Mouse (Mus musculus): ENCODE results near the gene Armt1. TPM values are rescaled to one million over a fixed set of nuclear protein-coding genes. Genes with fewer than 3 reads are reported as not detected.
A peak's percentile ranks its signal among the peaks of the same experiment; 100 is the strongest.
"Not testable (repeated sequence)": the region's sequence is repeated elsewhere in the genome, so short reads cannot be mapped to it uniquely, and the experiment has no call there.

Armt1 gene
- total and polyA plus RNA-seq, 3 experiments: 20.7 to 45.1 (median 32.1) TPM

DNA sequence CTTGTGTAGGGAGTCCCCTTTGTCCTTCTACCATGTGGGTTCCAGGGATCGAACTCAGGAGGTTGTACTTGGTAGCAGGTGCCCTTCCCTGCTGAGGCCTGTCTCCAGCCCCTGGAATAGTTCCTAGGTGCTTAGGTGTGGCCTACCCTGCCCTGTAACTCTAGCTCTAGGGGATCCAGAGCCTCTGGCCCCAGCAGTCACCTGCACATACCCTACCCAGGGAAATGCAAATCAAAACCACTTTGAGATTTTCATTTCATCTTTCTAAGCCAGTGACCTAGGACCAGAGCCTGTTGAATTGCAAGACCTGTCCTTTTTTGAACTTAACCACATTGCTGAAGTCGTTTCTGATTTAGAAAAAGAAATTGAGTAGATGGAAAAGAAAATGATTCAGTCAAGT lies 1.6 kb downstream of the Armt1 start:
- H3K79me2 ChIP-seq (replicated peaks; ENCODE audit: control insufficient read depth, extremely low read depth, insufficient read depth, poor library complexity, severe bottlenecking): peaks cover 31% of the 10 kb centered on the region
- H3K9me3 ChIP-seq (replicated peaks; ENCODE audit: low read length); H3K27me3 ChIP-seq (replicated peaks); dilution Hi-C loops (cut with MboI; ENCODE audit: extremely low pct_ligation_motif_present, extremely low pct_unique_long_range_greater_than_20kb, low sequenced_read_pairs); in situ Hi-C loops (cut with MboI; ENCODE audit: low pct_ligation_motif_present, low pct_unique_long_range_greater_than_20kb, low sequenced_read_pairs): not testable (repeated sequence)
- TF ChIP-seq TCF12 (IDR thresholded peaks at IDR 0.05; ENCODE audit: low read depth, low read length): peak; percentile 39; the same call in 1 of the 2 replicates
- TF ChIP-seq ETS1 (conservative IDR thresholded peaks at IDR 0.05; ENCODE audit: low read depth, low read length): 0 out of 2 replicates have a peak, but pooled peaks have one; percentile 13
- peak; percentile 62 for TF ChIP-seq IRF4 (IDR thresholded peaks at IDR 0.05; ENCODE audit: low read depth, low read length)
- 0 out of 2 replicates have a peak, but pooled peaks have one; percentile 19 for TF ChIP-seq MYC (IDR thresholded peaks at IDR 0.05; ENCODE audit: low read depth, low read length)
- peak; percentile 42; the same call in 1 of the 2 replicates for TF ChIP-seq SIN3A (IDR thresholded peaks at IDR 0.05; ENCODE audit: low read length)
- TF ChIP-seq ZNF384 (IDR thresholded peaks at IDR 0.05; ENCODE audit: low read depth, low read length): peak; percentile 20; the same call in 1 of the 2 replicates
- TF ChIP-seq MAZ (IDR thresholded peaks at IDR 0.05; ENCODE audit: low read depth, low read length): 0 out of 2 replicates have a peak, but pooled peaks have one; percentile 16
- TF ChIP-seq BHLHE40 (IDR thresholded peaks at IDR 0.05; ENCODE audit: low read depth, low read length): peak; percentile 46
- TF ChIP-seq EP300 (IDR thresholded peaks at IDR 0.05; ENCODE audit: low read length): peak; percentile 25; the same call in 1 of the 2 replicates
- peak; percentile 48; the same call in 1 of the 2 replicates for TF ChIP-seq POLR2A (IDR thresholded peaks at IDR 0.05; ENCODE audit: low read depth, low read length)
- peak overlapping the region; percentile 35 to 89 (median 73) for H3K4me3 ChIP-seq (replicated peaks in 1 of 3; ENCODE audit: low read depth in 2 of 3, low read length in 2 of 3, poor library complexity in 1 of 3)
- H3K9ac ChIP-seq (ENCODE audit: insufficient read depth, low read depth): peak overlapping the region; percentile 96
- peaks cover 26 to 45% of the 10 kb centered on the region in 2 experiments for H3K36me3 ChIP-seq (replicated peaks in 1 of 2; ENCODE audit: control insufficient read depth in 1 of 2, insufficient read depth in 1 of 2, low read length in 1 of 2)
- peaks cover 7 to 50% of the 10 kb centered on the region in 2 experiments for H3K4me1 ChIP-seq (ENCODE audit: control insufficient read depth in 1 of 2, insufficient read depth in 2 of 2)
- DNase-seq (ENCODE audit: extremely low read depth): peak; percentile 43
- H3K4me2 ChIP-seq (ENCODE audit: insufficient read depth, low read depth, poor library complexity, severe bottlenecking): peak overlapping the region; percentile 82
- peak overlapping the region; percentile 77 for H3K27ac ChIP-seq (ENCODE audit: insufficient read depth, low read depth)

DNA sequence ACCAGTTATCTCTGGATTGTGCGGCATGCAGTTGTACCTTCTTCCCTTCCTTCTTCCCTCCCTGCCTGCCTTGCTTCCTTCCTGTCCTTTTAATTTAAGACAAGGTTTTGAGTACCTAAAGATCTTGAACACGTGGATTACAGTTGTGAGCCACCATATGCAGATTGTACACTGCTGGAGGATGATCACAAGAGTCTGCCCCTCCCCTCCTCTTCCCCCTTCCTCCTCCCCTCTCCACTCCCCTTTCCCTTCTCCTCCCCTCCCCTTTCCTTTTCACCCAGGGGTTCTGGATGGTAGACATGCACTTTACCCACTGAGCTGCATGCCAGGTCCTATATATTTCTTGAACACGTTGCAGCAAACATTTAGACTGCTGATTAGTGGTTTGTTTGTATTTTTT lies 3.1 kb downstream of the Armt1 start:
- dilution Hi-C loops (cut with MboI; ENCODE audit: extremely low pct_ligation_motif_present, extremely low pct_unique_long_range_greater_than_20kb, low sequenced_read_pairs): no loop called here
- H3K36me3 ChIP-seq (replicated peaks in 1 of 2; ENCODE audit: control insufficient read depth in 1 of 2, insufficient read depth in 1 of 2, low read length in 1 of 2): peaks cover 33 to 56% of the 10 kb centered on the region in 2 experiments

More for the DNA sequence above, 3.1 kb downstream of the Armt1 start:
- no peak for TF ChIP-seq NELFE (IDR thresholded peaks at IDR 0.05; ENCODE audit: low read depth, low read length)
- no peak for TF ChIP-seq MYC (IDR thresholded peaks at IDR 0.05; ENCODE audit: low read depth, low read length)
- TF ChIP-seq SMC3 (IDR thresholded peaks at IDR 0.05; ENCODE audit: low read depth, low read length): no peak
- no peak for TF ChIP-seq MEF2A (IDR thresholded peaks at IDR 0.05; ENCODE audit: borderline replicate concordance, low read depth, low read length)
- TF ChIP-seq NRF1 (IDR thresholded peaks at IDR 0.05; ENCODE audit: low read depth, low read length): no peak
- TF ChIP-seq SIN3A (IDR thresholded peaks at IDR 0.05; ENCODE audit: low read length): no peak
- TF ChIP-seq E2F4 (IDR thresholded peaks at IDR 0.05; ENCODE audit: insufficient replicate concordance, low read depth, low read length): no peak
- no peak for TF ChIP-seq JUND (conservative IDR thresholded peaks at IDR 0.05; ENCODE audit: low read depth, low read length)
- TF ChIP-seq UBTF (IDR thresholded peaks at IDR 0.05; ENCODE audit: low read depth, low read length): no peak
- no peak for TF ChIP-seq HCFC1 (IDR thresholded peaks at IDR 0.05; ENCODE audit: low read depth, low read length)
- no peak for TF ChIP-seq MXI1 (IDR thresholded peaks at IDR 0.05; ENCODE audit: low read depth, low read length)
- TF ChIP-seq ZNF384 (IDR thresholded peaks at IDR 0.05; ENCODE audit: low read depth, low read length): no peak
- TF ChIP-seq ZKSCAN1 (IDR thresholded peaks at IDR 0.05; ENCODE audit: borderline replicate concordance, low read depth, low read length): no peak
- no peak for TF ChIP-seq USF2 (conservative IDR thresholded peaks at IDR 0.05; ENCODE audit: low read depth, low read length)
- TF ChIP-seq GABPA (IDR thresholded peaks at IDR 0.05; ENCODE audit: insufficient replicate concordance, low read depth, low read length): no peak
- TF ChIP-seq USF1 (IDR thresholded peaks at IDR 0.05; ENCODE audit: low read depth, low read length): no peak
- no peak for TF ChIP-seq RCOR1 (conservative IDR thresholded peaks at IDR 0.05; ENCODE audit: low read depth, low read length)
- Histone ChIP-seq H3K79me2 (replicated peaks; ENCODE audit: control insufficient read depth, extremely low read depth, insufficient read depth, poor library complexity, severe bottlenecking) (peaks cover 21% of the 10 kb centered on the region), H3K4me3 (replicated peaks in 1 of 3; ENCODE audit: low read depth in 2 of 3, low read length in 2 of 3, poor library complexity in 1 of 3) (no peak overlapping the region), H3K4me1 (ENCODE audit: control insufficient read depth in 1 of 2, insufficient read depth in 2 of 2) (peaks cover 3 to 38% of the 10 kb centered on the region in 2 experiments; a peak in 3 of 4 replicates), H3K4me2 (ENCODE audit: insufficient read depth, low read depth, poor library complexity, severe bottlenecking) (no peak overlapping the region), H3K9me3 (replicated peaks; ENCODE audit: low read length) (no peaks in the 10 kb centered on the region), H3K27ac (ENCODE audit: insufficient read depth, low read depth) (no peak overlapping the region), H3K9ac (ENCODE audit: insufficient read depth, low read depth) (no peak overlapping the region), H3K27me3 (replicated peaks) (no peaks in the 10 kb centered on the region)
- in situ Hi-C loops (cut with MboI; ENCODE audit: low pct_ligation_motif_present, low pct_unique_long_range_greater_than_20kb, low sequenced_read_pairs): no loop called here
- no peak for DNase-seq (ENCODE audit: extremely low read depth)
